21 mouse cellular contexts compared by ENCODE assay signal in genomic region chr3:36387431-36387830, GRCm38 (mm10).
DNase-seq lines count a peak whose midpoint lies in the region.
"Had no signal": no experiment of that assay in that cellular context is flagged by ENCODE, and none has a peak within 500 bp of the region (broad histone marks: within the 10 kb centered on the region; RNA-seq: fewer than 3 reads in every experiment).

No protein-coding gene starts in this region.

- H3K27me3 ChIP-seq in heart, embryonic 10.5 days (ENCODE audit: insufficient read depth, poor library complexity, severe bottlenecking), result no peaks in the 10 kb centered on the region
- H3K27me3 ChIP-seq: CH12.LX had no signal

- WGBS in heart, embryonic 10.5 days, result 81% methylated on average over 5 of the region's 5 CpGs

- no peaks in the 10 kb centered on the region for H3K9me3 ChIP-seq in heart, embryonic 10.5 days
- H3K9me3 ChIP-seq: G1E had no signal

- no peak overlapping the region for H3K27ac ChIP-seq in heart, embryonic 10.5 days

- DNase-seq in 3T3-L1 (ENCODE audit: low read depth, low spot score), result peak; percentile 88
- DNase-seq in Muller cell, postnatal 12 days (ENCODE audit: inconsistent ontology term), result peak; percentile 37
- peak; percentile 55 for DNase-seq in NIH3T3 (ENCODE audit: low read depth)
- no peak for DNase-seq in heart, embryonic 10.5 days (ENCODE audit: low spot score)
- no peak for DNase-seq in frontal cortex, adult 2 months (ENCODE audit: extremely low spot score in 1 of 2, low spot score in 1 of 2)
- no peak for DNase-seq in gastrocnemius, postnatal 25 days
- DNase-seq: adrenal gland, adult 2 months; adrenal gland, adult 8-10 months; adrenal gland, postnatal 10 days; adrenal gland, postnatal 14 days; adrenal gland, postnatal 25 days; adrenal gland, postnatal 36 days; B cell, adult 2 months; cerebellum, adult 11 months; cerebellum, adult 11-12 months; cerebellum, adult 18-20 months; cerebellum, adult 2 months; cerebellum, adult 8-10 months; cerebellum, adult 9-10 months had no signal

- H3K4me3 ChIP-seq in heart, embryonic 10.5 days, result no peak overlapping the region

- H3K36me3 ChIP-seq in heart, embryonic 10.5 days, result no peaks in the 10 kb centered on the region
- H3K36me3 ChIP-seq: G1E had no signal

- no peaks in the 10 kb centered on the region for H3K4me1 ChIP-seq in heart, embryonic 10.5 days

Comparison
In these comparisons a context has a peak if more than half of its experiments do, and no peak if none do; other contexts are left out.
1. DNase-seq: peak in 3T3-L1 (single experiment), Muller cell, postnatal 12 days (single experiment) and NIH3T3 (single experiment); none in heart, embryonic 10.5 days (single experiment), frontal cortex, adult 2 months (0 of 2) and gastrocnemius, postnatal 25 days (single experiment).